Mouse (Mus musculus): ENCODE measurements around the gene Ficd. TPM values are rescaled to one million over a fixed set of nuclear protein-coding genes. Genes with fewer than 3 reads are reported as not detected.

The Ficd gene
- 6.7 TPM in 2 replicates for polyA plus RNA-seq (2014; fragmentation: Nextera tagmentation; extraction: Ambion mirVana)

GRCm38 (mm10) chr5:113735345-113736112 lies at the start of gene Ficd:
Ficd (plus strand) TSS chr5:113735803.
- peak within 1 kb of the TSS; percentile 68 for H3K9ac ChIP-seq (replicated peaks; ENCODE audit: low read length)
- WGBS, result 1% methylated on average over 71 of the region's 71 CpGs
- H3K4me1 ChIP-seq (ENCODE audit: control insufficient read depth, insufficient read depth, low read length), result peaks cover 19% of the 10 kb centered on the region

DNA sequence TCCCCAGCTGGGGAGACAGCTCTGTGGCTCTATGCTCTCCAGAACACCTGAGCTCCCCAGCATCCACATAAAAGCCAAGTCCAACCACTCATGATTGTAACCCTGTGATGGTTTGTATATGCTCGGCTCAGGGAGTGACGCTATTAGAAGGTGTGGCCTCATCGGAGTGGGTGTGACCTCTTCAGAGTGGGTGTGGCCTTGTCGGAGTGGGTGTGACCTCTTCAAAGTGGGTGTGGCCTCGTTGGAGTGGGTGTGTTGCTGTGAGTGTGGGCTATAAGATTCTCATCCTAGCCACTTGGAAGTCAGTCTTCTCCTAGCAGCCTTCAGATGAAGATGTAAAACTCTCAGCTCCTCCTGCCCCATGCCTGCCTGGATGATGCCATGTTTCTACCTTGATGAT lies 48.1 kb upstream of the Ficd start:
- no peak overlapping the region for H3K9ac ChIP-seq (replicated peaks; ENCODE audit: low read length)
- H3K4me1 ChIP-seq (ENCODE audit: control insufficient read depth, insufficient read depth, low read length), result peaks cover 12% of the 10 kb centered on the region
- no peaks in the 10 kb centered on the region for H3K27me3 ChIP-seq (ENCODE audit: control insufficient read depth, insufficient read depth, low read length)
- no peak overlapping the region for H3K4me2 ChIP-seq (ENCODE audit: low read length)
- 82% methylated on average over 5 of the region's 5 CpGs for WGBS
- ATAC-seq (ENCODE audit: low FRiP score, low TSS enrichment) (no peak), DNase-seq (no peak)
- no peaks in the 10 kb centered on the region for H3K36me3 ChIP-seq (ENCODE audit: control insufficient read depth, insufficient read depth, low read length)
- H3K4me3 ChIP-seq (replicated peaks; ENCODE audit: low read depth, low read length), result no peak overlapping the region
- H3K9me3 ChIP-seq (ENCODE audit: control insufficient read depth, low read length), result no peaks in the 10 kb centered on the region
- H3K27ac ChIP-seq (replicated peaks; ENCODE audit: low read depth, low read length), result no peak overlapping the region

More at GRCm38 (mm10) chr5:113735345-113736112, at the start of gene Ficd:
- peak; percentile 100 for DNase-seq
- H3K9me3 ChIP-seq (ENCODE audit: control insufficient read depth, low read length), result no peaks in the 10 kb centered on the region
- ATAC-seq (ENCODE audit: low FRiP score, low TSS enrichment), result peak; percentile 95
- peak within 1 kb of the TSS; percentile 67 for H3K4me2 ChIP-seq (ENCODE audit: low read length)
- H3K4me3 ChIP-seq (replicated peaks; ENCODE audit: low read depth, low read length), result peak within 1 kb of the TSS; percentile 57
- peak within 1 kb of the TSS; percentile 98 for H3K27ac ChIP-seq (replicated peaks; ENCODE audit: low read depth, low read length)
- peaks cover 27% of the 10 kb centered on the region for H3K36me3 ChIP-seq (ENCODE audit: control insufficient read depth, insufficient read depth, low read length)
- H3K27me3 ChIP-seq (ENCODE audit: control insufficient read depth, insufficient read depth, low read length), result no peaks in the 10 kb centered on the region

DNA sequence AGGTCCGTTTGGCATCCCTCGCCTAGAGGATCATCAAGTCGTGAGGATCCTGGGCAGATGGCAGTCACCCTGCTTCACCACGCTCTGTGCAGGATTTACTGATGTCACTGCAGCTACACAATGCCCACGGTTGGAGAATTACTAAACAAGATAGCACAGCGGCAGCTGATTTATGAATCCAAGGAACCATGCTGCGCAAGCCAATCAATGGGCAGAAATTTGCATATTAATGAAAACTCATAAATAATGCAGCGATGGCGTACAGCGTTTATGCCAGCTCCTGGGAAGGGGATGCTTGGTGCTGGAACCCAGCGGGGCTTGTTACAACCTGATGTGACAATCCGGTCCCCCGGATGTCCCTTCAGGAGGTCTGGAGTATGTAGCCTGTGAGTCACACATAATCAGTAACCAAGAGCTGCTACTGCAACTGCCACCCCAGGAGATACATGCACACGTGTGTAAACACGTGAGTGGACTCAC lies 45.5 kb upstream of the Ficd start:
- ATAC-seq (ENCODE audit: low FRiP score, low TSS enrichment) (peak; percentile 66; the same call in 1 of the 2 replicates), DNase-seq (peak; percentile 84)
- Histone ChIP-seq H3K27ac (replicated peaks; ENCODE audit: low read depth, low read length) (peak overlapping the region; percentile 70), H3K36me3 (ENCODE audit: control insufficient read depth, insufficient read depth, low read length) (no peaks in the 10 kb centered on the region), H3K4me3 (replicated peaks; ENCODE audit: low read depth, low read length) (no peak overlapping the region), H3K4me1 (ENCODE audit: control insufficient read depth, insufficient read depth, low read length) (peaks cover 12% of the 10 kb centered on the region), H3K4me2 (ENCODE audit: low read length) (peak overlapping the region; percentile 33), H3K9me3 (ENCODE audit: control insufficient read depth, low read length) (no peaks in the 10 kb centered on the region), H3K9ac (replicated peaks; ENCODE audit: low read length) (no peak overlapping the region), H3K27me3 (ENCODE audit: control insufficient read depth, insufficient read depth, low read length) (no peaks in the 10 kb centered on the region)
- 27% methylated on average over 15 of the region's 15 CpGs for WGBS

- 93% methylated on average over 2 of the region's 2 CpGs for WGBS
- DNase-seq (no peak), ATAC-seq (ENCODE audit: low FRiP score, low TSS enrichment) (no peak)
- no peaks in the 10 kb centered on the region for H3K27me3 ChIP-seq (ENCODE audit: control insufficient read depth, insufficient read depth, low read length)
- H3K9ac ChIP-seq (replicated peaks; ENCODE audit: low read length), result no peak overlapping the region
- no peak overlapping the region; the same call in 1 of the 2 replicates for H3K4me2 ChIP-seq (ENCODE audit: low read length)
- H3K36me3 ChIP-seq (ENCODE audit: control insufficient read depth, insufficient read depth, low read length), result no peaks in the 10 kb centered on the region
- H3K27ac ChIP-seq (replicated peaks; ENCODE audit: low read depth, low read length), result peak overlapping the region; percentile 70
- H3K4me3 ChIP-seq (replicated peaks; ENCODE audit: low read depth, low read length), result no peak overlapping the region
- no peaks in the 10 kb centered on the region for H3K9me3 ChIP-seq (ENCODE audit: control insufficient read depth, low read length)
- H3K4me1 ChIP-seq (ENCODE audit: control insufficient read depth, insufficient read depth, low read length), result peaks cover 12% of the 10 kb centered on the region
These were observed 44.7 kb upstream of the Ficd start for GRCm38 (mm10) chr5:113690866-113691265.

GRCm38 (mm10) chr5:113693196-113693755 lies 42.3 kb upstream of the Ficd start:
- no peak for ATAC-seq (ENCODE audit: low FRiP score, low TSS enrichment)
- no peaks in the 10 kb centered on the region for H3K36me3 ChIP-seq (ENCODE audit: control insufficient read depth, insufficient read depth, low read length)
- DNase-seq, result no peak

GRCm38 (mm10) chr5:113694000-113694399 lies 41.6 kb upstream of the Ficd start:
- H3K36me3 ChIP-seq (ENCODE audit: control insufficient read depth, insufficient read depth, low read length), result no peaks in the 10 kb centered on the region
- 57% methylated on average over 4 of the region's 4 CpGs for whole genome bisulfite sequencing
- H3K4me3 ChIP-seq (replicated peaks; ENCODE audit: low read depth, low read length), result no peak overlapping the region
- peak; percentile 23 for DNase-seq
- no peak overlapping the region for H3K9ac ChIP-seq (replicated peaks; ENCODE audit: low read length)
- H3K4me2 ChIP-seq (ENCODE audit: low read length), result no peak overlapping the region
- no peaks in the 10 kb centered on the region for H3K9me3 ChIP-seq (ENCODE audit: control insufficient read depth, low read length)
- no peaks in the 10 kb centered on the region for H3K27me3 ChIP-seq (ENCODE audit: control insufficient read depth, insufficient read depth, low read length)
- no peak for ATAC-seq (ENCODE audit: low FRiP score, low TSS enrichment)
- peaks cover 12% of the 10 kb centered on the region for H3K4me1 ChIP-seq (ENCODE audit: control insufficient read depth, insufficient read depth, low read length)
- 0 out of 2 replicates have a peak overlapping the region, but pooled peaks have one; percentile 20 for H3K27ac ChIP-seq (replicated peaks; ENCODE audit: low read depth, low read length)

More at GRCm38 (mm10) chr5:113693196-113693755, 42.3 kb upstream of the Ficd start:
- Histone ChIP-seq H3K9ac (replicated peaks; ENCODE audit: low read length) (no peak overlapping the region), H3K4me1 (ENCODE audit: control insufficient read depth, insufficient read depth, low read length) (peaks cover 12% of the 10 kb centered on the region), H3K4me2 (ENCODE audit: low read length) (no peak overlapping the region), H3K4me3 (replicated peaks; ENCODE audit: low read depth, low read length) (no peak overlapping the region), H3K9me3 (ENCODE audit: control insufficient read depth, low read length) (no peaks in the 10 kb centered on the region), H3K27me3 (ENCODE audit: control insufficient read depth, insufficient read depth, low read length) (no peaks in the 10 kb centered on the region), H3K27ac (replicated peaks; ENCODE audit: low read depth, low read length) (no peak overlapping the region)
- WGBS, result 89% methylated on average over 8 of the region's 8 CpGs

DNA sequence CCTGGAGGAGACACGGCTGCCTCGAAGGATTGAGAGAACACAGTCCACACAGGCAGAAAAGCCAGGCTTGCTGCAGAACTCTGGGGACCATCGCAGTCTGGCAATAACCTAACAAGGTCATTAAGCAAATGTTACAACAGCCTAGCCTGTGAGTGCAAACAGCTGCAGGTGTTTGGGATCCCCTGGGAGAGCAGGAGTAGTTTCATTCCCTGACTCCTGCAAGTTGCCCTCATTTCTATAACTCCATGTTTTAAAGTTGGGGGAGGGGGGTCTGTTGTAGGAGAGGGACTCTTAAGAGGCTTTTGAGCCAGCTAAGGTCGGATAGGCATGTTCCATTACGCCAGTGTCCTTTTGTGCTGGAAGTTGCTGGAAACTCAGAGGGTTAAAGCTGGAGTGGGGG lies 41.2 kb upstream of the Ficd start:
- DNase-seq (peak; percentile 53), ATAC-seq (ENCODE audit: low FRiP score, low TSS enrichment) (no peak)
- Histone ChIP-seq H3K4me1 (ENCODE audit: control insufficient read depth, insufficient read depth, low read length) (peaks cover 12% of the 10 kb centered on the region), H3K9me3 (ENCODE audit: control insufficient read depth, low read length) (no peaks in the 10 kb centered on the region), H3K27me3 (ENCODE audit: control insufficient read depth, insufficient read depth, low read length) (no peaks in the 10 kb centered on the region), H3K4me2 (ENCODE audit: low read length) (no peak overlapping the region), H3K9ac (replicated peaks; ENCODE audit: low read length) (no peak overlapping the region), H3K4me3 (replicated peaks; ENCODE audit: low read depth, low read length) (no peak overlapping the region), H3K27ac (replicated peaks; ENCODE audit: low read depth, low read length) (0 out of 2 replicates have a peak overlapping the region, but pooled peaks have one; percentile 20), H3K36me3 (ENCODE audit: control insufficient read depth, insufficient read depth, low read length) (no peaks in the 10 kb centered on the region)
- 45% methylated on average over 5 of the region's 5 CpGs for WGBS

GRCm38 (mm10) chr5:113700388-113701023 lies 35.1 kb upstream of the Ficd start:
- Histone ChIP-seq H3K4me2 (ENCODE audit: low read length) (no peak overlapping the region), H3K27me3 (ENCODE audit: control insufficient read depth, insufficient read depth, low read length) (no peaks in the 10 kb centered on the region), H3K9me3 (ENCODE audit: control insufficient read depth, low read length) (no peaks in the 10 kb centered on the region), H3K36me3 (ENCODE audit: control insufficient read depth, insufficient read depth, low read length) (no peaks in the 10 kb centered on the region), H3K9ac (replicated peaks; ENCODE audit: low read length) (no peak overlapping the region), H3K27ac (replicated peaks; ENCODE audit: low read depth, low read length) (no peak overlapping the region), H3K4me1 (ENCODE audit: control insufficient read depth, insufficient read depth, low read length) (peaks cover 12% of the 10 kb centered on the region; the same call in 1 of the 2 replicates), H3K4me3 (replicated peaks; ENCODE audit: low read depth, low read length) (no peak overlapping the region)
- ATAC-seq (ENCODE audit: low FRiP score, low TSS enrichment), result no peak
- no peak for DNase-seq
- 82% methylated on average over 19 of the region's 19 CpGs for WGBS
